Mouse (Mus musculus) E14TG2a.4 (cell line): ENCODE results near the gene Tpcn2.

ENCODE experiments used
- CTCF ChIP-seq: conservative IDR thresholded peaks from 2 replicates; pipeline ENCODE4 v1.5.1; 2014; ENCODE audit warnings: low read length
- NANOG ChIP-seq: IDR thresholded peaks from 2 replicates; pipeline ENCODE4 v1.6.1; 2014; ENCODE audit warnings: borderline replicate concordance, low read length, mixed read lengths

GRCm38 (mm10) chr7:145308866-145309265 is 25.1 kb upstream of the Tpcn2 start:
- TF ChIP-seq CTCF (no peak), NANOG (no peak)
